Comparison of ENCODE assay signal across 25 mouse cellular contexts in genomic region chrX:162992121-162992520, GRCm38 (mm10). TPM values are rescaled to one million over a fixed set of nuclear protein-coding genes. Genes with fewer than 3 reads are reported as not detected.
DNase-seq lines count a peak whose midpoint lies in the region; ATAC-seq and TF ChIP-seq lines count a peak whose summit lies in the region.
"Had no signal": no experiment of that assay in that cellular context is flagged by ENCODE, and none has a peak within 500 bp of the region (broad histone marks: within the 10 kb centered on the region; RNA-seq: fewer than 3 reads in every experiment).

No protein-coding gene starts in this region.

- no peaks in the 10 kb centered on the region for H3K36me3 ChIP-seq in kidney, adult 2 months (ENCODE audit: control insufficient read depth, insufficient read depth, low read length)
- no peaks in the 10 kb centered on the region for H3K36me3 ChIP-seq in kidney, embryonic 16.5 days (ENCODE audit: insufficient read depth, low read length)
- H3K36me3 ChIP-seq: embryonic facial prominence, embryonic 12.5 days; hindbrain, embryonic 12.5 days had no signal

- no peaks in the 10 kb centered on the region for H3K4me1 ChIP-seq in kidney, adult 2 months (ENCODE audit: control insufficient read depth, insufficient read depth, low read length)
- no peaks in the 10 kb centered on the region for H3K4me1 ChIP-seq in kidney, embryonic 16.5 days (ENCODE audit: insufficient read depth, low read length)
- peaks cover 7% of the 10 kb centered on the region; the same call in 1 of the 2 replicates for H3K4me1 ChIP-seq in embryonic fibroblast, embryonic 13.5 days (ENCODE audit: control insufficient read depth, insufficient read depth, low read length)
- H3K4me1 ChIP-seq in lung, adult 2 months (ENCODE audit: control insufficient read depth, insufficient read depth, low read length): no peaks in the 10 kb centered on the region; the same call in 1 of the 2 replicates
- H3K4me1 ChIP-seq: embryonic facial prominence, embryonic 12.5 days; hindbrain, embryonic 12.5 days had no signal

- no peak for ATAC-seq in kidney, embryonic 16.5 days (ENCODE audit: low FRiP score, low TSS enrichment)
- ATAC-seq in megakaryocyte, adult 5-6 weeks (ENCODE audit: poor library complexity, severe bottlenecking): no peak
- ATAC-seq: forebrain, embryonic 14.5 days; hindbrain, embryonic 16.5 days; inflammation-experienced regulatory T-cells, adult 6 months; intestine, postnatal 0 days had no signal

- no peaks in the 10 kb centered on the region for H3K9me3 ChIP-seq in kidney, embryonic 16.5 days (ENCODE audit: low read length)
- H3K9me3 ChIP-seq: embryonic facial prominence, embryonic 12.5 days; hindbrain, embryonic 12.5 days had no signal

- H3K4me3 ChIP-seq in kidney, adult 2 months (ENCODE audit: insufficient read depth, low read depth, low read length): no peak overlapping the region
- no peak overlapping the region for H3K4me3 ChIP-seq in kidney, embryonic 16.5 days (ENCODE audit: low read length)
- H3K4me3 ChIP-seq in embryonic fibroblast, embryonic 13.5 days (ENCODE audit: insufficient read depth, low read length): no peak overlapping the region
- no peak overlapping the region for H3K4me3 ChIP-seq in lung, adult 2 months (replicated peaks; ENCODE audit: extremely low read depth, low read depth, low read length)
- H3K4me3 ChIP-seq: embryonic facial prominence, embryonic 12.5 days; gastrocnemius, adult 2 months; hindbrain, embryonic 12.5 days had no signal

- H3K4me2 ChIP-seq in kidney, embryonic 16.5 days (replicated peaks; ENCODE audit: low read depth, low read length): no peak overlapping the region
- H3K4me2 ChIP-seq: embryonic facial prominence, embryonic 12.5 days; hindbrain, embryonic 12.5 days had no signal

- no peak overlapping the region for H3K27ac ChIP-seq in kidney, adult 2 months (ENCODE audit: insufficient read depth, low read depth, low read length)
- H3K27ac ChIP-seq in kidney, embryonic 16.5 days (ENCODE audit: low read length): no peak overlapping the region
- peak overlapping the region; percentile 95 for H3K27ac ChIP-seq in embryonic fibroblast, embryonic 13.5 days (ENCODE audit: insufficient read depth, low read length)
- H3K27ac ChIP-seq: embryonic facial prominence, embryonic 12.5 days; gastrocnemius, adult 2 months; hindbrain, embryonic 12.5 days had no signal

- H3K27me3 ChIP-seq in kidney, adult 2 months (replicated peaks; ENCODE audit: control insufficient read depth, insufficient read depth, low read length): no peaks in the 10 kb centered on the region
- peaks cover 6% of the 10 kb centered on the region; the same call in 1 of the 2 replicates for H3K27me3 ChIP-seq in kidney, embryonic 16.5 days (ENCODE audit: insufficient read depth, low read length)
- H3K27me3 ChIP-seq: hindbrain, embryonic 12.5 days had no signal

- peak; percentile 6 for DNase-seq in adrenal gland, postnatal 14 days
- DNase-seq in adrenal gland, adult 8-10 months: no peak
- DNase-seq in kidney, adult 2 months: peak; percentile 10
- peak; percentile 66 for DNase-seq in 3T3-L1 (ENCODE audit: low read depth, low spot score)
- DNase-seq in lung, adult 2 months: no peak
- DNase-seq: cerebellum, adult 11-12 months; cerebellum, adult 9-11 months; embryo, embryonic 11 days; gastrocnemius, adult 2 months; gastrocnemius, postnatal 25 days; heart, postnatal 4 days had no signal

- TF ChIP-seq POLR2A in kidney, adult 2 months (IDR thresholded peaks at IDR 0.05; ENCODE audit: low read depth, low read length): no peak
- TF ChIP-seq POLR2A in embryonic fibroblast, embryonic 13.5 days (IDR thresholded peaks at IDR 0.05; ENCODE audit: low read depth, low read length): no peak
- no peak for TF ChIP-seq POLR2A in lung, adult 2 months (IDR thresholded peaks at IDR 0.05; ENCODE audit: borderline replicate concordance, extremely low read depth, low read depth, low read length)

- WGBS in kidney, adult 2 months: 63% methylated on average over 3 of the region's 3 CpGs
- WGBS in kidney, embryonic 16.5 days: 81% methylated on average over 3 of the region's 3 CpGs
- 63% methylated on average over 3 of the region's 3 CpGs for WGBS in lung, adult 2 months

- no peak for TF ChIP-seq CTCF in kidney, adult 2 months (conservative IDR thresholded peaks at IDR 0.05; ENCODE audit: insufficient read depth, insufficient read length, low read depth, low read length)
- TF ChIP-seq CTCF in embryonic fibroblast, embryonic 13.5 days (IDR thresholded peaks at IDR 0.05; ENCODE audit: borderline replicate concordance, insufficient read depth, low read length): no peak
- no peak for TF ChIP-seq CTCF in lung, adult 2 months (IDR thresholded peaks at IDR 0.05; ENCODE audit: insufficient read depth, low read length)

- H3K9ac ChIP-seq in kidney, embryonic 16.5 days (replicated peaks; ENCODE audit: low read length): no peak overlapping the region
- H3K9ac ChIP-seq: embryonic facial prominence, embryonic 12.5 days; hindbrain, embryonic 12.5 days had no signal

RNA-seq across cellular contexts. Expression of gene S100g, which starts 27.7 kb away (rescaled TPM):
- 0.82 TPM in 1 of 2 replicates, not detected in the other for total RNA-seq in adrenal gland, postnatal 14 days (2021)
- total RNA-seq in adrenal gland, adult 8-10 months (2022): not detected
- polyA plus RNA-seq in kidney, adult 2 months (2012; rRNA removed): 399 and 544 TPM in 2 replicates
- polyA plus RNA-seq in kidney, embryonic 16.5 days (2015; fragmentation: Nextera tagmentation; extraction: Ambion mirVana): 347 and 501 TPM in 2 replicates
- not detected in 2 replicates for polyA plus RNA-seq in embryonic fibroblast, embryonic 13.5 days (2011; ENCODE audit: insufficient read length, low read depth, missing spikeins)
- polyA plus RNA-seq in lung, adult 2 months (2012; rRNA removed): 27.9 and 38.2 TPM in 2 replicates
- not detected in 2 replicates for total RNA-seq in megakaryocyte, adult 5-6 weeks (2015)
- total RNA-seq in megakaryocyte, adult 5-6 weeks (2017): not detected in 2 replicates
- total RNA-seq: adrenal gland, adult 18-20 months; adrenal gland, postnatal 36 days; gastrocnemius, adult 2 months; gastrocnemius, postnatal 25 days; granulocyte monocyte progenitor cell, adult 5-6 weeks; heart, postnatal 10 days; heart, postnatal 4 days had no signal
- polyA plus RNA-seq: embryonic facial prominence, embryonic 12.5 days; forebrain, embryonic 14.5 days; heart, embryonic 14.5 days had no signal

Comparison
In these comparisons a context has a peak if more than half of its experiments do, and no peak if none do; other contexts are left out.
1. DNase-seq: peak in adrenal gland, postnatal 14 days (single experiment), kidney, adult 2 months (single experiment) and 3T3-L1 (single experiment); none in adrenal gland, adult 8-10 months (single experiment) and lung, adult 2 months (single experiment).
2. RNA of gene S100g, which starts 27.7 kb away (polyA plus RNA-seq): 399 to 544 TPM in kidney, adult 2 months, 347 to 501 TPM in kidney, embryonic 16.5 days and 27.9 to 38.2 TPM in lung, adult 2 months; not detected in embryonic fibroblast, embryonic 13.5 days; every median in the first group is over 10 times any median in the second.